Mouse (Mus musculus) ES-Bruce4 (cell line): ENCODE results near the gene Bbof1. TPM values are rescaled to one million over a fixed set of nuclear protein-coding genes. Genes with fewer than 3 reads are reported as not detected.

Source experiments
- H3K27ac ChIP-seq: 2 replicates; pipeline ENCODE4 v1.5.1; 2012; ENCODE audit warnings: low read length, inconsistent platforms; ENCODE audit not compliant: insufficient read depth
- H3K27me3 ChIP-seq: 2 replicates; pipeline ENCODE4 v1.6.1; 2012; ENCODE audit warnings: mild to moderate bottlenecking, low read length, inconsistent platforms; ENCODE audit not compliant: control insufficient read depth, poor library complexity, insufficient read depth, severe bottlenecking
- H3K36me3 ChIP-seq: 2 replicates; pipeline ENCODE4 v1.6.1; 2012; ENCODE audit warnings: inconsistent platforms, mild to moderate bottlenecking, low read length, moderate library complexity; ENCODE audit not compliant: control insufficient read depth, poor library complexity, insufficient read depth, severe bottlenecking
- H3K4me1 ChIP-seq: one replicate; pipeline ENCODE4 v1.8.1; 2011; ENCODE audit warnings: low read length; ENCODE audit not compliant: control insufficient read depth, insufficient read depth
- H3K4me3 ChIP-seq: 2 replicates; pipeline ENCODE4 v1.5.1; 2011; ENCODE audit warnings: low read depth, mild to moderate bottlenecking, low read length
- H3K9ac ChIP-seq: 2 replicates; pipeline ENCODE4 v1.6.1; 2012; ENCODE audit warnings: low read depth, mild to moderate bottlenecking, inconsistent platforms; ENCODE audit not compliant: poor library complexity, severe bottlenecking
- H3K9me3 ChIP-seq: replicated peaks from 2 replicates; pipeline ENCODE4 v1.6.1; 2012; ENCODE audit warnings: mild to moderate bottlenecking, low read length, inconsistent platforms; ENCODE audit not compliant: control insufficient read depth, poor library complexity, insufficient read depth, severe bottlenecking
- CTCF ChIP-seq: IDR thresholded peaks from one replicate; pipeline ENCODE4 v1.8.1; 2011; ENCODE audit warnings: low read depth, low read length
- EP300 ChIP-seq: IDR thresholded peaks from 2 replicates; pipeline ENCODE4 v1.6.1; 2011; ENCODE audit warnings: low read depth, low read length; ENCODE audit not compliant: insufficient read depth
- POLR2A ChIP-seq: IDR thresholded peaks from one replicate; pipeline ENCODE4 v1.8.1; 2011; ENCODE audit warnings: low read length; ENCODE audit not compliant: insufficient read depth
- polyA plus RNA-seq: library from polyadenylated mRNA; stranded (reverse); fragments of >200 nt; gene quantifications from 2 replicates; pipeline ENCODE4 v1.2.4, GENCODE M21; 2011; ENCODE audit warnings: low read depth; ENCODE audit not compliant: missing spikeins, insufficient read depth, insufficient read length

Gene Bbof1
- polyA plus RNA-seq, 1 experiment = 1.1 TPM

DNA sequence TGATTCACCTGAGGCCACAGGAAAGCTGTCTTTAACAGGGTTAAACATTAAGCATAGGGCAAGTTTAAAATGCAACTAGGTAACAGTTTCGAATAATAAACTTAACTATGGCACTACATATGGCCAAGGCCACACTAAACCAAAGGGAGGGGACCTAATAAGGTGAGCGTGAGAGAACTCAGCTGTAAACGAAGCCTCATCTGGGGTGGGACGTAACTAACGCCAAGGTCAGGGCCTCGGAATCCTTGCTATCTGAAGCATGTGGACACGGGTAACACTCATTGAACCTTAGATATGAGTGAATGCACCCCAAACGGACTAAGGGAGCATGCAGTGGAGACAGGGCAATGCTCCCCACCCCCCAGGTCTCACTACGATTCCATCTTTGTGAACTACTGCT, 5.9 kb upstream of the Bbof1 start:
- Histone ChIP-seq H3K4me1 (no peaks in the 10 kb centered on the region), H3K27me3 (no peaks in the 10 kb centered on the region), H3K9ac (no peak overlapping the region), H3K27ac (no peak overlapping the region), H3K4me3 (no peak overlapping the region), H3K9me3 (no peaks in the 10 kb centered on the region), H3K36me3 (no peaks in the 10 kb centered on the region)
- no peak for TF ChIP-seq EP300
- no peak for TF ChIP-seq POLR2A
- TF ChIP-seq CTCF = no peak

DNA sequence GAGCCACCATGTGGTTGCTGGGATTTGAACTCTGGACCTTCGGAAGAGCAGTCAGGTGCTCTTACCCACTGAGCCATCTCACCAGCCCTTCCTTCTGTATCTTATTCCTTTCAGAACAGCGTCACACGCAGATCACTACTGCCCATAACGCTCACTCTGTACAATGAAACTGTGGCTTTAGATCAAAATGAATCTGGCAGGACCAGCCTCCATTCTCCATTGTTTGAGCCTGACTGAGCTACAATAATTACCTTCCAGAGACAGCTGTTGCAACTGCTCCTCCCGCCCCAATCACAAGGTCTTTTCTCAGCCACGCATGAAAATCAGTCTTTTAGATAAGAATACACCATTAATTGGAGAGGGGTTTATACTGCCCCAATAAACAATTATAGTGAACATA, 4.3 kb upstream of the Bbof1 start:
- no peaks in the 10 kb centered on the region for H3K9me3 ChIP-seq
- H3K4me3 ChIP-seq = no peak overlapping the region
- no peak overlapping the region for H3K9ac ChIP-seq
- TF ChIP-seq POLR2A (no peak), CTCF (no peak), EP300 (no peak)
- no peaks in the 10 kb centered on the region for H3K36me3 ChIP-seq
- H3K27ac ChIP-seq = no peak overlapping the region
- no peaks in the 10 kb centered on the region for H3K27me3 ChIP-seq
- no peaks in the 10 kb centered on the region for H3K4me1 ChIP-seq

DNA sequence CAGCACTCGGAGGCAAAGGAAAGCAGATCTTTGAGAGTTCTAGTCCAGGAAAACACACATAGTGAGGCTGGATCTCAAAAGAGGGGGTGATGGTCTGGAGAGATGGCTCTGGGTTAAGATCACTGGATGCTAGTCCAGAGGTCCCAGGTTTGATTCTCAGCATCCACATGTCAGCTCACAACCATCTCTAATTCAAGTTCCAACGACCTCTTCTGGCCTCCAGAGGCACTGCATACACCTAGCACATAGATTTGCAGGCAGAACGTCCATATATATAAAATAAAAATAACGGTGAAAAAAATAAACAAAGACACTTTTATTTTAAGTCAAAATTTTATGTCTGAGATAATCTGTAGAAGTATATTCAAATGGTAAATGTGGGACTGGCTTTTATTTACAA, 1.6 kb upstream of the Bbof1 start:
- Histone ChIP-seq H3K4me3 (no peak overlapping the region), H3K27ac (no peak overlapping the region), H3K9me3 (no peaks in the 10 kb centered on the region), H3K9ac (no peak overlapping the region), H3K27me3 (no peaks in the 10 kb centered on the region), H3K4me1 (no peaks in the 10 kb centered on the region), H3K36me3 (no peaks in the 10 kb centered on the region)
- no peak for TF ChIP-seq POLR2A
- no peak for TF ChIP-seq CTCF
- TF ChIP-seq EP300 = no peak

DNA sequence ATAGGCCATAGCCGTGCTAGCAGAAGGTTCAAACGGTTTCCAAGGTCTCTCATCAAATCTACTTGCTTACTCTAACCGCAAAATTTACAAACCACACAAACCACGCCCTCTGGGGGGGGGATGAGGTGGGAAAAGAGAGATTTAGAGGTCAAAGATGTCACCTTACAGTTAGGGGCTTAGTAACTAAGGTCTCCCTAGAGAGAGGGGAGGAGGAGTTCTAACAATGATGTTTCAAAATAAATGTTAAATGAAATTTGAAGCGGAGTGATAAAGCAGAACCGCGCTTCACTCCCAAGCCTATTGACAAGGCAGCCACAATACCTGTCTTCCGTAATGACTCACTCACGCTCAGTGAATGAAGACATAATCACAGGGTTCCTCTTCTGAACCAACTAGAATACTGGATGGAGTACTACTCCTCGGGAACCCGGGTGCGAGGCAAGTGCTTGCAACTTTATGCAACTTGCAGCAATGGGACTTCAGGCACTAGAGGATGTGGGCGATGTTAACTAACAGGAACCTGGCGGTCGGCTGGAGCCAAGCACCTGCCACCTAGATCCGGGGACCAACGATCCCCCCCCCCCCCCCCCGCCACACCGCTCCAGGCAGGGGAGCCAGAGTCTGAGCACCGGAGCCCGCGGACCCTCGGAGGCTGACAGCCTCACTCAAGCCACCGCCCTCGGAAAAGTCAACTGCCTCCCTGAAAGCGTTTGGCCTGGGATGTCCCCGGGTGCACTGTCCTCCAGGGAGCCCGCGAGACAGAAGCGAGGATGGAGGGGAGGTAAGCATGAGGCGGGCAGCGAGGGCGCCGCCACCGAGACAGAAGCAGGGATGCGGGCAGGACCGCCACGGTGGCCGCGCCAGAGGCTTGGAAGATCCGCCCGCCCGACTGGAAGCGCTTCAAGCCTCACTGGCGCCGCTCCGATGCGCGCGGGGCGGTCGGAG, 725 bp upstream of the Bbof1 start:
- no peaks in the 10 kb centered on the region for H3K36me3 ChIP-seq
- H3K9ac ChIP-seq = peak overlapping the region; percentile 85
- no peaks in the 10 kb centered on the region for H3K4me1 ChIP-seq
- no peaks in the 10 kb centered on the region for H3K9me3 ChIP-seq
- peak overlapping the region; percentile 90 for H3K4me3 ChIP-seq
- no peak overlapping the region for H3K27ac ChIP-seq
- H3K27me3 ChIP-seq = no peaks in the 10 kb centered on the region
- TF ChIP-seq CTCF (no peak), POLR2A (no peak), EP300 (no peak)

DNA sequence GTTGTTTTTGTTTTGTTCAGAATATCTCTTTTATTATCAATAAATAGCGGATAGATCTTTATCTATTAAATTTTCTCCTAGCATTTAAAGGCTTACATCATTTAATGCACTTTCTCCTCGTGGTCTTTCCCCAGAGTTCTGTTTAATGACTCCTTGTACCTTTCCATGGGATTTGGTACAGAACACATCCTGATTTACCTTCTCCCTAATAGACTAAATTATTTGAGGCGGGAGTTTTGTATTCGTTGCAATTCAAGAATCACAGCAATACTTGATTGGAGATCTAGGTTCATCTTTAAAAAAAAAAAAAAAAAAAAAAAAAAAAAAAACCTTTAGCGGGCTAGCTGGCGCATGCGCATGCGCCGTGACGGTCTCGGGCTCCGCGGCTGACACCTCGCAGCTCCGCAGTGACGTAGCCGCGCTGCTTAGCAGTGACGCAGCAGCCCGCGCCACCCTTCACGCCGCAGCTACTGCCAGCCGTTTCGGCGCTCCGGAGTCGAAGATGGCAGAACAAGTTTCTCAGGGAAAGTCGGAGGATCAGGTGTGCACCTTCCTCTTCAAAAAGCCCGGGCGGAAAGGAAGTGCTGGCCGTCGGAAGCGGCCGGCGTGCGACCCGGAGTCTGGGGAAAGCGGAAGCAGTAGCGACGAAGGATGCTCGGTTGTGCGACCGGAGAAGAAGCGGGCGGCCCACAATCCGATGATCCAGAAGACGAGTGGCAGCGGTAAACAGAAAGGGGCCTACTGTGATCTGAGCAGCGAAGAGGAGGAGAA, 8.1 kb downstream of the Bbof1 start, which contains the start of gene Rnf113a2:
Rnf113a2 (plus strand) TSS at position 363 of the 771 bp plus-strand sequence.
- H3K27ac ChIP-seq = no peak within 1 kb of the TSS
- no peaks in the 10 kb centered on the region for H3K9me3 ChIP-seq
- peak within 1 kb of the TSS; percentile 77 for H3K9ac ChIP-seq
- H3K4me3 ChIP-seq = peak within 1 kb of the TSS; percentile 79
- H3K27me3 ChIP-seq = no peaks in the 10 kb centered on the region
- TF ChIP-seq CTCF (no peak), POLR2A (no peak), EP300 (no peak)
- no peaks in the 10 kb centered on the region; the same call in 1 of the 2 replicates for H3K36me3 ChIP-seq
- H3K4me1 ChIP-seq = no peaks in the 10 kb centered on the region

DNA sequence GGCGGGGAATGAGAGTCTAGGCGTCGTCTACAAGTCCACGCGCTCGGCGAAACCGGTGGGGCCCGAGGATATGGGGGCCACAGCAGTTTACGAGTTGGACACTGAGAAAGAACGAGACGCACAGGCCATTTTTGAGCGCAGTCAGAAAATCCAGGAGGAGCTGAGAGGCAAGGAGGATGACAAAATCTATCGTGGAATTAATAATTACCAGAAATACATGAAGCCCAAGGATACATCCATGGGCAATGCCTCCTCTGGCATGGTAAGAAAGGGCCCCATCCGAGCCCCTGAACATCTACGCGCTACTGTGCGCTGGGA, 8.7 kb downstream of the Bbof1 start:
- TF ChIP-seq CTCF = no peak
- no peak overlapping the region for H3K27ac ChIP-seq

More for the DNA sequence above, 8.7 kb downstream of the Bbof1 start:
- Histone ChIP-seq H3K27me3 (no peaks in the 10 kb centered on the region), H3K4me1 (no peaks in the 10 kb centered on the region), H3K4me3 (peak overlapping the region; percentile 79), H3K36me3 (no peaks in the 10 kb centered on the region; the same call in 1 of the 2 replicates), H3K9me3 (no peaks in the 10 kb centered on the region), H3K9ac (peak overlapping the region; percentile 77)
